Mouse (Mus musculus): ENCODE data around the gene Itga10. TPM values are rescaled to one million over a fixed set of nuclear protein-coding genes. Genes with fewer than 3 reads are reported as not detected.

Gene Itga10
- total and polyA plus RNA-seq, 3 experiments, result 0.36 to 1.2 (median 1.0) TPM

DNA sequence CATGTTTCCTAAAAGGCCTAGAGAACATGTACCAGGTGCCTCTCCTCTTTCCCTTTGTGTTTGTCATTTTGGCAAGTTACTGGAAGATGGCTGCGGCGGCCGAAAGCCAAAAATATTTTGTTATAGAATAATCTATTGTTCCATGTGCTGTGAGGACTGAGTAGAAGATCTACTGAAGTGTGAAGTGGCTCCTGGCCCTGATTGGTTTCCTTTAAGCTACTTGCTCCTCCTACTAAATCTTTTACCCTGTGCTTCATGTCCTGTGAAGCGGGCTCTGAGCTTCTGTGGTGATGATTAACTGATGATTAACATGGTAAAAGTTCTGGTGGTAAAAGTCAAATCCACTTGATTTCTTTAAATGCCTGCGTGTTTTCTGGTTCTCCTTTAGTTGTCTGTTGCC lies 21.5 kb downstream of the Itga10 start:
- DNase-seq (ENCODE audit: extremely low read depth), result no peak
- Histone ChIP-seq H3K4me2 (ENCODE audit: insufficient read depth, low read depth, poor library complexity, severe bottlenecking) (no peak overlapping the region), H3K27ac (ENCODE audit: insufficient read depth, low read depth) (no peak overlapping the region), H3K9ac (ENCODE audit: insufficient read depth, low read depth) (no peak overlapping the region), H3K36me3 (replicated peaks in 1 of 2; ENCODE audit: control insufficient read depth in 1 of 2, insufficient read depth in 1 of 2, low read length in 1 of 2) (peaks cover 0 to 4% of the 10 kb centered on the region in 2 experiments), H3K4me3 (replicated peaks in 1 of 3; ENCODE audit: low read depth in 2 of 3, low read length in 2 of 3, poor library complexity in 1 of 3) (no peak overlapping the region), H3K9me3 (replicated peaks; ENCODE audit: low read length) (no peaks in the 10 kb centered on the region), H3K79me2 (replicated peaks; ENCODE audit: control insufficient read depth, extremely low read depth, insufficient read depth, poor library complexity, severe bottlenecking) (no peaks in the 10 kb centered on the region), H3K27me3 (replicated peaks) (peaks cover 12% of the 10 kb centered on the region), H3K4me1 (ENCODE audit: control insufficient read depth in 1 of 2, insufficient read depth in 2 of 2) (peaks cover under 1 to 23% of the 10 kb centered on the region in 2 experiments)
- in situ Hi-C loops (cut with MboI; ENCODE audit: low pct_ligation_motif_present, low pct_unique_long_range_greater_than_20kb, low sequenced_read_pairs) (no loop called here), dilution Hi-C loops (cut with MboI; ENCODE audit: extremely low pct_ligation_motif_present, extremely low pct_unique_long_range_greater_than_20kb, low sequenced_read_pairs) (no loop called here)
- TF ChIP-seq GABPA (IDR thresholded peaks at IDR 0.05; ENCODE audit: insufficient replicate concordance, low read depth, low read length) (no peak), POLR2A (IDR thresholded peaks at IDR 0.05; ENCODE audit: low read depth, low read length) (no peak), SMC3 (IDR thresholded peaks at IDR 0.05; ENCODE audit: low read depth, low read length) (no peak), MYC (IDR thresholded peaks at IDR 0.05; ENCODE audit: low read depth, low read length) (no peak), CHD2 (IDR thresholded peaks at IDR 0.05; ENCODE audit: low read length) (no peak), ELF1 (IDR thresholded peaks at IDR 0.05; ENCODE audit: low read depth, low read length) (no peak), JUND (conservative IDR thresholded peaks at IDR 0.05; ENCODE audit: low read depth, low read length) (no peak), SIN3A (IDR thresholded peaks at IDR 0.05; ENCODE audit: low read length) (no peak), ZMIZ1 (IDR thresholded peaks at IDR 0.05; ENCODE audit: low read depth, low read length) (no peak), CHD1 (IDR thresholded peaks at IDR 0.05; ENCODE audit: low read depth, low read length) (no peak), E2F4 (IDR thresholded peaks at IDR 0.05; ENCODE audit: insufficient replicate concordance, low read depth, low read length) (no peak), MAFK (IDR thresholded peaks at IDR 0.05; ENCODE audit: insufficient replicate concordance, low read length) (no peak), USF1 (IDR thresholded peaks at IDR 0.05; ENCODE audit: low read depth, low read length) (no peak)

DNA sequence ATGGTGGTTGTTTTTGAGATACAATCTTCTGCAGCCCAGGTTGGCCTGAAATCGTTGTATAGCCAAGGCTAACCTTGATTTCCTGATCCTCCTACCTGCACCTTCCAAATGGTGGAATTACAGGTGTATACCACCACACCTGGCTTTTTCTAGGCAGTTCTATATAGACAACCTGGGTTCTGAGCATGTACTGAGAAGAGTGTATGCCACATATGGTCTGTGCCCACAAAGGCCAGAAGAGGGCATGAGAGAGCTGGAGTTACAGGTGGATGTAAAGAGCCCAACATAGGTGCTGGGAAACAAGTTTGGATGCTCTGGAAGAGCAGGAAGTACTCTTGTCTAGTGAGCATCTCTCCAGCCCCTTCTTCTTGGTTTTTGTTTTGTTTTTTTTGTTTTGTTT lies 21.9 kb downstream of the Itga10 start:
- peak; percentile 64 for DNase-seq (ENCODE audit: extremely low read depth)

More for the DNA sequence above, 21.9 kb downstream of the Itga10 start:
- Histone ChIP-seq H3K4me3 (replicated peaks in 1 of 3; ENCODE audit: low read depth in 2 of 3, low read length in 2 of 3, poor library complexity in 1 of 3) (no peak overlapping the region), H3K27me3 (replicated peaks) (peaks cover 12% of the 10 kb centered on the region), H3K27ac (ENCODE audit: insufficient read depth, low read depth) (no peak overlapping the region), H3K36me3 (replicated peaks in 1 of 2; ENCODE audit: control insufficient read depth in 1 of 2, insufficient read depth in 1 of 2, low read length in 1 of 2) (peaks cover 0 to 4% of the 10 kb centered on the region in 2 experiments), H3K9me3 (replicated peaks; ENCODE audit: low read length) (no peaks in the 10 kb centered on the region), H3K4me1 (ENCODE audit: control insufficient read depth in 1 of 2, insufficient read depth in 2 of 2) (peaks cover 4 to 22% of the 10 kb centered on the region in 2 experiments), H3K4me2 (ENCODE audit: insufficient read depth, low read depth, poor library complexity, severe bottlenecking) (no peak overlapping the region), H3K9ac (ENCODE audit: insufficient read depth, low read depth) (no peak overlapping the region), H3K79me2 (replicated peaks; ENCODE audit: control insufficient read depth, extremely low read depth, insufficient read depth, poor library complexity, severe bottlenecking) (no peaks in the 10 kb centered on the region)
- dilution Hi-C loops (cut with MboI; ENCODE audit: extremely low pct_ligation_motif_present, extremely low pct_unique_long_range_greater_than_20kb, low sequenced_read_pairs) (no loop called here), in situ Hi-C loops (cut with MboI; ENCODE audit: low pct_ligation_motif_present, low pct_unique_long_range_greater_than_20kb, low sequenced_read_pairs) (no loop called here)
- TF ChIP-seq JUND (conservative IDR thresholded peaks at IDR 0.05; ENCODE audit: low read depth, low read length) (no peak), ZMIZ1 (IDR thresholded peaks at IDR 0.05; ENCODE audit: low read depth, low read length) (no peak), NRF1 (IDR thresholded peaks at IDR 0.05; ENCODE audit: low read depth, low read length) (no peak), CTCF (conservative IDR thresholded peaks at IDR 0.05 in 1 of 2, IDR thresholded peaks at IDR 0.05 in 1 of 2; ENCODE audit: low read depth in 2 of 2, low read length in 2 of 2) (peak; percentile 45 to 88), CHD2 (IDR thresholded peaks at IDR 0.05; ENCODE audit: low read length) (no peak), RAD21 (IDR thresholded peaks at IDR 0.05; ENCODE audit: low read depth, low read length) (peak; percentile 83), CHD1 (IDR thresholded peaks at IDR 0.05; ENCODE audit: low read depth, low read length) (no peak), GABPA (IDR thresholded peaks at IDR 0.05; ENCODE audit: insufficient replicate concordance, low read depth, low read length) (no peak), ZKSCAN1 (IDR thresholded peaks at IDR 0.05; ENCODE audit: borderline replicate concordance, low read depth, low read length) (no peak), SMC3 (IDR thresholded peaks at IDR 0.05; ENCODE audit: low read depth, low read length) (peak; percentile 86), USF2 (conservative IDR thresholded peaks at IDR 0.05; ENCODE audit: low read depth, low read length) (no peak), ZC3H11A (IDR thresholded peaks at IDR 0.05; ENCODE audit: low read depth, low read length) (peak; percentile 77), IRF4 (IDR thresholded peaks at IDR 0.05; ENCODE audit: low read depth, low read length) (no peak), MAFK (IDR thresholded peaks at IDR 0.05; ENCODE audit: insufficient replicate concordance, low read length) (no peak), NELFE (IDR thresholded peaks at IDR 0.05; ENCODE audit: low read depth, low read length) (no peak), E2F4 (IDR thresholded peaks at IDR 0.05; ENCODE audit: insufficient replicate concordance, low read depth, low read length) (no peak)

Data from CH12.LX (cell line).